Mouse (Mus musculus) lung, postnatal 0 days (tissue): ENCODE results near the gene Jmjd8. TPM values are rescaled to one million over a fixed set of nuclear protein-coding genes. Genes with fewer than 3 reads are reported as not detected.
A peak's percentile ranks its signal among the peaks of the same experiment; 100 is the strongest.

Source experiments
- ATAC-seq: fragments of 200-750 bp; cut with Nextera tagmentation; 2 replicates; pipeline ENCODE4 v1.8.0; 2017; ENCODE audit warnings: moderate library complexity
- DNase-seq: peaks from one replicate; pipeline ENCODE4 v3.0.0-alpha.2; 2016; ENCODE audit warnings: low spot score
- H3K27ac ChIP-seq: fragments of 300-500 bp; sonication (generic); 2 replicates; pipeline ENCODE4 v1.5.1; 2014; ENCODE audit warnings: antibody characterized with exemption, mild to moderate bottlenecking, low read length, mixed read lengths
- H3K27me3 ChIP-seq: fragments of 300-500 bp; sonication (generic); replicated peaks from 2 replicates; pipeline ENCODE4 v1.6.1; 2014; ENCODE audit warnings: low read length, mixed read lengths; ENCODE audit not compliant: insufficient read depth
- H3K36me3 ChIP-seq: fragments of 300-500 bp; sonication (generic); 2 replicates; pipeline ENCODE4 v1.6.1; 2014; ENCODE audit warnings: low read length, mixed read lengths; ENCODE audit not compliant: insufficient read depth
- H3K4me1 ChIP-seq: fragments of 300-500 bp; sonication (generic); 2 replicates; pipeline ENCODE4 v1.6.1; 2014; ENCODE audit warnings: antibody characterized with exemption, low read depth, low read length, mixed read lengths; ENCODE audit not compliant: insufficient read depth
- H3K4me2 ChIP-seq: fragments of 300-500 bp; sonication (generic); replicated peaks from 2 replicates; pipeline ENCODE4 v1.6.1; 2014; ENCODE audit warnings: low read depth, mild to moderate bottlenecking, low read length, moderate library complexity, mixed read lengths
- H3K4me3 ChIP-seq: fragments of 300-500 bp; sonication (generic); 2 replicates; pipeline ENCODE4 v1.5.1; 2014; ENCODE audit warnings: low read depth, low read length
- H3K9ac ChIP-seq: fragments of 300-500 bp; sonication (generic); replicated peaks from 2 replicates; pipeline ENCODE4 v1.6.1; 2014; ENCODE audit warnings: low read depth, mild to moderate bottlenecking
- H3K9me3 ChIP-seq: fragments of 300-500 bp; sonication (generic); 2 replicates; pipeline ENCODE4 v1.6.1; 2016; ENCODE audit warnings: low read length, mixed read lengths
- CTCF ChIP-seq: IDR thresholded peaks from 2 replicates; pipeline ENCODE4 v1.5.1; 2016; ENCODE audit warnings: antibody characterized with exemption, mild to moderate bottlenecking
- EP300 ChIP-seq: IDR thresholded peaks from 2 replicates; pipeline ENCODE4 v1.6.1; 2016; ENCODE audit warnings: antibody characterized with exemption, mild to moderate bottlenecking, control low read depth
- WGBS: fragments of 180-500 bp; shearing (Covaris S2); extraction: QIAGEN DNeasy Blood & Tissue Kit; methylation state at CpG from one replicate; pipeline ENCODE4 v1.1.7; 2014; 5-methylcytosine and 5-hydroxymethylcytosine counted together
- polyA plus RNA-seq: library from polyadenylated mRNA; unstranded; fragments of >200 nt; fragmentation: Nextera tagmentation; extraction: Ambion mirVana; gene quantifications from 2 replicates; pipeline ENCODE4 v1.2.1, GENCODE M21; 2015

The Jmjd8 gene
- polyA plus RNA-seq, 1 experiment from 2014 or later: 28.0 TPM

GRCm38 (mm10) chr17:25863681-25864080 is 35.0 kb downstream of the Jmjd8 start:
- H3K4me2 ChIP-seq: no peak overlapping the region
- 84% methylated on average over 6 of the region's 6 CpGs for WGBS
- H3K9ac ChIP-seq: no peak overlapping the region
- ATAC-seq (no peak), DNase-seq (no peak)
- no peak for TF ChIP-seq EP300
- TF ChIP-seq CTCF: no peak
- H3K36me3 ChIP-seq: no peaks in the 10 kb centered on the region
- H3K4me3 ChIP-seq: no peak overlapping the region
- H3K4me1 ChIP-seq: peaks cover 4% of the 10 kb centered on the region; the same call in 1 of the 2 replicates
- no peaks in the 10 kb centered on the region for H3K9me3 ChIP-seq
- no peak overlapping the region for H3K27ac ChIP-seq
- H3K27me3 ChIP-seq: no peaks in the 10 kb centered on the region

- no peaks in the 10 kb centered on the region for H3K9me3 ChIP-seq
- H3K4me3 ChIP-seq: no peak overlapping the region
- H3K36me3 ChIP-seq: no peaks in the 10 kb centered on the region
- WGBS: 91% methylated on average over 14 of the region's 14 CpGs
- no peak for ATAC-seq
- H3K4me1 ChIP-seq: peaks cover 4% of the 10 kb centered on the region; the same call in 1 of the 2 replicates
- H3K27ac ChIP-seq: no peak overlapping the region
- DNase-seq: no peak
- TF ChIP-seq EP300 (no peak), CTCF (no peak)
- no peak overlapping the region for H3K4me2 ChIP-seq
- H3K9ac ChIP-seq: no peak overlapping the region
- H3K27me3 ChIP-seq: no peaks in the 10 kb centered on the region
These were observed 35.6 kb downstream of the Jmjd8 start for GRCm38 (mm10) chr17:25864311-25864710.

- Histone ChIP-seq H3K4me2 (no peak overlapping the region), H3K9ac (no peak overlapping the region), H3K36me3 (no peaks in the 10 kb centered on the region), H3K4me3 (no peak overlapping the region), H3K27me3 (no peaks in the 10 kb centered on the region), H3K9me3 (no peaks in the 10 kb centered on the region), H3K4me1 (peaks cover 4% of the 10 kb centered on the region; the same call in 1 of the 2 replicates), H3K27ac (no peak overlapping the region)
- DNase-seq (no peak), ATAC-seq (no peak)
- TF ChIP-seq CTCF (no peak), EP300 (no peak)
- 84% methylated on average over 11 of the region's 11 CpGs for WGBS
These were observed 36.6 kb downstream of the Jmjd8 start for GRCm38 (mm10) chr17:25865288-25865687.

GRCm38 (mm10) chr17:25866172-25866571 is 37.5 kb downstream of the Jmjd8 start:
- no peaks in the 10 kb centered on the region for H3K27me3 ChIP-seq
- 84% methylated on average over 3 of the region's 3 CpGs for WGBS
- DNase-seq: no peak
- TF ChIP-seq EP300 (no peak), CTCF (no peak)
- H3K4me1 ChIP-seq: no peaks in the 10 kb centered on the region; the same call in 1 of the 2 replicates
- ATAC-seq: no peak
- no peaks in the 10 kb centered on the region for H3K36me3 ChIP-seq
- no peak overlapping the region for H3K9ac ChIP-seq
- H3K27ac ChIP-seq: no peak overlapping the region
- no peaks in the 10 kb centered on the region for H3K9me3 ChIP-seq
- H3K4me2 ChIP-seq: no peak overlapping the region
- H3K4me3 ChIP-seq: no peak overlapping the region

- TF ChIP-seq EP300 (no peak), CTCF (no peak)
- H3K4me1 ChIP-seq: no peaks in the 10 kb centered on the region
- H3K9me3 ChIP-seq: no peaks in the 10 kb centered on the region
- H3K27me3 ChIP-seq: no peaks in the 10 kb centered on the region
- ATAC-seq: peak; percentile 1; the same call in 1 of the 2 replicates
- H3K36me3 ChIP-seq: no peaks in the 10 kb centered on the region
- H3K4me2 ChIP-seq: peak overlapping the region; percentile 98
- H3K9ac ChIP-seq: 0 out of 2 replicates have a peak overlapping the region, but pooled peaks have one; percentile 19
- peak; percentile 35 for DNase-seq
- H3K27ac ChIP-seq: no peak overlapping the region
- 9% methylated on average over 7 of the region's 7 CpGs for WGBS
- H3K4me3 ChIP-seq: no peak overlapping the region
These were observed 38.8 kb downstream of the Jmjd8 start for GRCm38 (mm10) chr17:25867509-25867835.

- H3K9me3 ChIP-seq: no peaks in the 10 kb centered on the region
- no peaks in the 10 kb centered on the region for H3K27me3 ChIP-seq
- DNase-seq (peak; percentile 61), ATAC-seq (peak; percentile 74)
- H3K4me3 ChIP-seq: peak overlapping the region; percentile 77
- peak overlapping the region; percentile 62 for H3K9ac ChIP-seq
- TF ChIP-seq CTCF (no peak), EP300 (no peak)
- no peaks in the 10 kb centered on the region for H3K4me1 ChIP-seq
- H3K27ac ChIP-seq: peak overlapping the region; percentile 77
- peak overlapping the region; percentile 98 for H3K4me2 ChIP-seq
- WGBS: under 1% methylated on average over 41 of the region's 42 CpGs
- no peaks in the 10 kb centered on the region for H3K36me3 ChIP-seq
These were observed 39.4 kb downstream of the Jmjd8 start for GRCm38 (mm10) chr17:25867836-25868600.
